Mouse (Mus musculus) pancreas, adult 10 weeks (tissue): ENCODE measurements around the gene Cdkn2b. TPM values are rescaled to one million over a fixed set of nuclear protein-coding genes. Genes with fewer than 3 reads are reported as not detected.

Source experiments
- polyA plus RNA-seq: library from polyadenylated mRNA; stranded (reverse); fragments of 350-450 nt; fragmentation: Illumina TruSeq; extraction: RNeasy Lipid Tissue Mini Kit (QIAGEN cat#74804); gene quantifications from one replicate; pipeline ENCODE4 v1.2.3, GENCODE M21; 2015; ENCODE audit warnings: low read depth, low replicate concordance; ENCODE audit not compliant: insufficient read depth

Cdkn2b gene
- polyA plus RNA-seq = 1.2 TPM

DNA sequence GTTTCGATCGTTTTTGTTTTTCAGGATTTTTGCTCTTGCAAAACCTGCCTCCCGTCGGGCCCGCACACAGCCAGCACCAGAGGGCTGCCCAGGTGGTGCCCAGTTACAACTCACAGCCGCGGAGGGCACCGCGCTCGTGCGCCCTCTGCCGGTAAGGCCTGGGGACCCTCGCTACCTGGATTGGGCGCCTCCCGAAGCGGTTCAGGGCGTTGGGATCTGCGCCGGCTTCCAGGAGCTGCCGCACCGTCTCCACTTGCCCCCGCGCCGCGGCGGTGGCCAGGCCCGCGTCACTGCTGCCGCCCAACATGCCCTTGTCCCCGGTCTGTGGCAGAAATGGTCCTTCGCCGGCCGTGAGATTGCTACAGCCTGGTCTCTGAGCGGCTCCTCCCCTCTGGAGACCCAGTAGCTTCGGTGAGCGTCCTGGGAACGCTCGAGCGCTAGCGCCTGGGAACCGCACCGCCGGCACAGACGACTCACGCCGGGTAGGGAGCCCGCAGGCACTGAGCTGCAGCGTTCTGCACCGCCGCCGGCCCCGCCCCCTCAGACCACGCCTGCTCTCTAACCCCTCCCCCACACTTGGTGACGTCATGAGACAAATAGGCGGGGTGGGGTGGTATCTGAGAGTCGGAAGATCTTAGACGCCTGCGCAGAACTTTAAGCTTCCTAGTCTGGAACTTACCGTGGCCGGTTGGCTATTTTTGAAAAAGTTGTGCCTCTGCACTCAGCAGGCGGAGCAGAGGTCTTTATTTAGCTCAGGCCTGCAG is at the start of gene Cdkn2b:
Gene Cdkn2b, minus strand, starts transcription at position 549 of the 764 bp plus-strand sequence.

DNA sequence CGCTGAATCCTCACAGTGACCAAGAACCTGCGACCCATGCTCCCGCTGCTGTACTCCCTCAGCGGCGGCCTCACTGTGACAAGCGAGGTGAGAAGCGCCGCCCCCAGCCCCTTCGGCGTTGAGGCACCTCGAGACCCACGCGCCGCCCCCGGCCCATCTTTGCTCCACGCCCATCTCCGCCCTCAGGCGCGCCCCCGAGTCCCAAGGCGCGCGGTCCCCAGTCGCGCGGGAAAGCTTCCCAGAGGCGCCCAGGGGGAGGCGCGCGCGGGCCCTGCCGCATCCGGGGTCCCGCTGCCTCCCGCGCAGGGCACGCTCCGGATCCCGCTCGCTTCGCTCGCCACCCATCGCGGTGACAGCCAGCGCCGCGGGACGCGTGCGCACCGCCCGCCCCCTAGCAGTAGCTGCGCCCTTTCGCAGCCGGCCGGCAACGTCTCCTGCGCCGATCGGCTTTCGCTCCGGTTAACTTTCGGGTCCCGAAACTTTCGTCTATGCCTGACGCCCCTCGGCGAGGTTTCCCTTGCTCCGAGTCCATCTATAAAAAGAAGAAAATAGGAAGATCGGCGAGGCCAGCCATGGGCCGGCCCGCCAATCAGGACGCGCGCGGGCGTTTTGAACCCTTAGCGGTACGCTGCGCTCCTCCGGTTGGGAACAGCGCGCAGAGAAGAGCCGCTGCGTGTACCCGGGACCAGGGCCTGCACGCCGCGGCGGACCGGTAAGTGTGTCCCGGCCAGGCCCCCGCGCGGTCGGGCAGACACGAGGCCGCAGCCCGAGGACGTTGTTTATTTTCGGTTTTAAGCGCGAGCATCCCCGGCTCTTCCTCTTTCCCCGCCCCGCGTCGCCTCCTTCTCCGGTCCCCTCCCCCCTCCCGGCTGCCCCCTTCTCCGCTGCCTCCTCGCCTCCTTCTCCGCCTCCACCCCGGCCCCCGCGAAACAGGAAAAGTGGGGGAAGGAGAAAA is 16.1 kb downstream of the Cdkn2b start, which contains the start of gene Cdkn2a:
Gene Cdkn2a, minus strand, starts transcription at position 168 of the 955 bp plus-strand sequence.

Other genes with a start within 250 kb of the Cdkn2b start
- 4.0 TPM for gene Mtap, start 173.9 kb downstream of the Cdkn2b start, polyA plus RNA-seq
- gene Cdkn2a, start 16.4 kb downstream of the Cdkn2b start, polyA plus RNA-seq = not detected